Mouse (Mus musculus) ovary, postnatal 10 days (tissue): ENCODE measurements around the gene AU040320.

ENCODE experiments used
- DNase-seq: peaks from one replicate; pipeline ENCODE4 v3.0.0; 2022; ENCODE audit warnings: low spot score

The AU040320 gene

GRCm38 (mm10) chr4:126782996-126783395, 29.7 kb downstream of the AU040320 start:
- no peak for DNase-seq

GRCm38 (mm10) chr4:126792341-126793102, 39.2 kb downstream of the AU040320 start:
- no peak for DNase-seq

- DNase-seq = no peak
Observed at GRCm38 (mm10) chr4:126802174-126802573, 48.8 kb downstream of the AU040320 start.

- DNase-seq = no peak
Observed at GRCm38 (mm10) chr4:126803268-126803873, 50.0 kb downstream of the AU040320 start.

- no peak for DNase-seq
Observed at GRCm38 (mm10) chr4:126805741-126806140, 52.4 kb downstream of the AU040320 start.

- DNase-seq = no peak
Observed at GRCm38 (mm10) chr4:126806692-126807427, 53.5 kb downstream of the AU040320 start.

GRCm38 (mm10) chr4:126810566-126810965, 57.2 kb downstream of the AU040320 start:
- no peak for DNase-seq

GRCm38 (mm10) chr4:126813212-126813611, 59.9 kb downstream of the AU040320 start:
- DNase-seq = no peak

GRCm38 (mm10) chr4:126814854-126815253, 61.5 kb downstream of the AU040320 start:
- no peak for DNase-seq

- no peak for DNase-seq
Observed at GRCm38 (mm10) chr4:126822891-126823882, 69.8 kb downstream of the AU040320 start.

- no peak for DNase-seq
Observed at GRCm38 (mm10) chr4:126823917-126824316, 70.6 kb downstream of the AU040320 start.

GRCm38 (mm10) chr4:126831122-126831521, 77.8 kb downstream of the AU040320 start:
- DNase-seq = no peak

GRCm38 (mm10) chr4:126838799-126839198, 85.5 kb downstream of the AU040320 start:
- DNase-seq = no peak

GRCm38 (mm10) chr4:126839873-126840272, 86.5 kb downstream of the AU040320 start:
- DNase-seq = peak; percentile 80

- no peak for DNase-seq
Observed at GRCm38 (mm10) chr4:126840996-126841560, 87.7 kb downstream of the AU040320 start.

GRCm38 (mm10) chr4:126842911-126843310, 89.6 kb downstream of the AU040320 start:
- no peak for DNase-seq

- DNase-seq = no peak
Observed at GRCm38 (mm10) chr4:126845664-126846063, 92.3 kb downstream of the AU040320 start.

GRCm38 (mm10) chr4:126846971-126847370, 93.6 kb downstream of the AU040320 start:
- no peak for DNase-seq

GRCm38 (mm10) chr4:126850019-126850777, 96.9 kb downstream of the AU040320 start:
- DNase-seq = no peak

- no peak for DNase-seq
Observed at GRCm38 (mm10) chr4:126850778-126851080, 97.4 kb downstream of the AU040320 start.

- DNase-seq = no peak
Observed at GRCm38 (mm10) chr4:126852971-126853370, 99.6 kb downstream of the AU040320 start.
